Mouse (Mus musculus): ENCODE results near the gene Kap. TPM values are rescaled to one million over a fixed set of nuclear protein-coding genes. Genes with fewer than 3 reads are reported as not detected.
"Not testable (repeated sequence)": the region's sequence is repeated elsewhere in the genome, so short reads cannot be mapped to it uniquely, and the experiment has no call there.

Gene Kap
- polyA plus RNA-seq, 1 experiment from 2014 or later: not detected

- DNase-seq (ENCODE audit: low spot score) (no peak), ATAC-seq (replicated peaks; ENCODE audit: insufficient number of reproducible peaks, low FRiP score, low TSS enrichment, low read depth) (no peak)
- Histone ChIP-seq H3K4me2 (ENCODE audit: low read depth, low read length) (no peak overlapping the region), H3K27me3 (ENCODE audit: control insufficient read depth, insufficient read depth, low read length) (no peaks in the 10 kb centered on the region), H3K4me1 (ENCODE audit: control insufficient read depth, insufficient read depth, low read length) (no peaks in the 10 kb centered on the region), H3K4me3 (ENCODE audit: low read depth, low read length) (no peak overlapping the region), H3K9me3 (replicated peaks; ENCODE audit: control insufficient read depth, low read length) (no peaks in the 10 kb centered on the region), H3K27ac (replicated peaks; ENCODE audit: low read depth, low read length) (no peak overlapping the region), H3K36me3 (replicated peaks; ENCODE audit: control insufficient read depth, insufficient read depth, low read depth, low read length) (no peaks in the 10 kb centered on the region), H3K9ac (replicated peaks; ENCODE audit: low read length) (no peak overlapping the region)
- 67% methylated on average over 2 of the region's 2 CpGs for WGBS
These were observed 4.2 kb downstream of the Kap start for GRCm38 (mm10) chr6:133849359-133849758.

DNA sequence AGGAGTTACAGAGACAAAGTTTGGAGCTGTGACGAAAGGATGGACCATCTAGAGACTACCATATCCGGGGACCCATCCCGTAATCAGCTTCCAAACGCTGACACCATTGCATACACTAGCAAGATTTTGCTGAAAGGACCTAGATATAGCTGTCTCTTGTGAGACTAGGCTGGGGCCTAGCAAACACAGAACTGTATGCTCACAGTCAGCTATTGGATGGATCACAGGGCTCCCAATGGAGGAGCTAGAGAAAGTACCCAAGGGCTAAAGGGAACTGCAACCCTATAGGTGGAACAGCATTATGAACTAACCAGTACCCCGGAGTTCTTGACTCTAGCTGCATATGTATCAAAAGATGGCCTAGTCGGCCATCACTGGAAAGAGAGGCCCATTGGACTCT is 4.7 kb downstream of the Kap start:
- not testable (repeated sequence) for H3K9me3 ChIP-seq (replicated peaks; ENCODE audit: control insufficient read depth, low read length); H3K36me3 ChIP-seq (replicated peaks; ENCODE audit: control insufficient read depth, insufficient read depth, low read depth, low read length); H3K4me3 ChIP-seq (ENCODE audit: low read depth, low read length); DNase-seq (ENCODE audit: low spot score); H3K27me3 ChIP-seq (ENCODE audit: control insufficient read depth, insufficient read depth, low read length); H3K4me2 ChIP-seq (ENCODE audit: low read depth, low read length); H3K27ac ChIP-seq (replicated peaks; ENCODE audit: low read depth, low read length); ATAC-seq (replicated peaks; ENCODE audit: insufficient number of reproducible peaks, low FRiP score, low TSS enrichment, low read depth); H3K9ac ChIP-seq (replicated peaks; ENCODE audit: low read length); H3K4me1 ChIP-seq (ENCODE audit: control insufficient read depth, insufficient read depth, low read length)
- 81% methylated on average over 6 of the region's 6 CpGs for WGBS

DNA sequence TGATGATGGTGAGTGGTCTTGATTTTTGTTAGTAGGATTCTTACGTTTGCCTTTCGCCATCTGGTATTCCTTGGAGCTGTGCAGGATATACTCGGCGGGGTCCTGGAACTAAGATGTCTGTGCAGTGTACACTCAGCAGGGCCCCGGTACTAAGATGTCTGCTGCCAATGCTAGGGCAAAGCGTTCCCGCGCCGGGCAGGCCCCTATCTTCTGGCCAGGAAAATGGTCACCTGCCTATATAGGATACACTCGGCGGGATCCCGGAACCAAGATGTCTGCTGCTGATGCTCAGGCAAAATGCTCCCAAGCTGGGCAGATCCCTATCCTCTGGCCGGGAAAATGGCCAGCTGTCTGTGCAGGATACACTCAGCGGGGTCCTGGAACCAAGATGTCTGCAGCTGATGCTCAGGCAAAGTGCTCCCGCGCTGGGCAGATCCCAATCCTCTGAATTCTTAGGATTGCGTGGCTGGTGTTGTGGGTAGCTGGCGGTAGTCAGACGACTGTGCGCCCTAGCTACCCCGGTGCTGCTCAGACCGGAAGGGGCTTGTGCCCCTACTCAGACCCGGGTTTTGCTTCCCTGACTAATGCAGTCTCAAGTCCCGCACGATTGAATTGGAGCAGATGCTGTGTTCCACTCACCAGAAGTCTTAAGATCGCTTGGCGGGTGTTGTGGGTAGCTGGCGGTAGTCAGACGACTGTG is 15.1 kb downstream of the Kap start:
- not testable (repeated sequence) for H3K27ac ChIP-seq (replicated peaks; ENCODE audit: low read depth, low read length); H3K4me1 ChIP-seq (ENCODE audit: control insufficient read depth, insufficient read depth, low read length); H3K9ac ChIP-seq (replicated peaks; ENCODE audit: low read length); ATAC-seq (replicated peaks; ENCODE audit: insufficient number of reproducible peaks, low FRiP score, low TSS enrichment, low read depth); H3K27me3 ChIP-seq (ENCODE audit: control insufficient read depth, insufficient read depth, low read length); H3K36me3 ChIP-seq (replicated peaks; ENCODE audit: control insufficient read depth, insufficient read depth, low read depth, low read length); H3K4me3 ChIP-seq (ENCODE audit: low read depth, low read length); DNase-seq (ENCODE audit: low spot score); H3K9me3 ChIP-seq (replicated peaks; ENCODE audit: control insufficient read depth, low read length); H3K4me2 ChIP-seq (ENCODE audit: low read depth, low read length)
- 86% methylated on average over 29 of the region's 29 CpGs for WGBS

GRCm38 (mm10) chr6:133812342-133812741 is 41.2 kb downstream of the Kap start:
- Histone ChIP-seq H3K27me3 (ENCODE audit: control insufficient read depth, insufficient read depth, low read length) (no peaks in the 10 kb centered on the region), H3K36me3 (replicated peaks; ENCODE audit: control insufficient read depth, insufficient read depth, low read depth, low read length) (no peaks in the 10 kb centered on the region), H3K9me3 (replicated peaks; ENCODE audit: control insufficient read depth, low read length) (no peaks in the 10 kb centered on the region), H3K4me1 (ENCODE audit: control insufficient read depth, insufficient read depth, low read length) (no peaks in the 10 kb centered on the region), H3K4me2 (ENCODE audit: low read depth, low read length) (no peak overlapping the region), H3K27ac (replicated peaks; ENCODE audit: low read depth, low read length) (no peak overlapping the region), H3K4me3 (ENCODE audit: low read depth, low read length) (no peak overlapping the region), H3K9ac (replicated peaks; ENCODE audit: low read length) (no peak overlapping the region)
- ATAC-seq (replicated peaks; ENCODE audit: insufficient number of reproducible peaks, low FRiP score, low TSS enrichment, low read depth): no peak
- DNase-seq (ENCODE audit: low spot score): no peak
- 50% methylated on average over 1 of the region's 1 CpGs for WGBS

Other genes starting within 250 kb of the Kap start
- 15.7 and 15.9 TPM in 2 replicates for gene Etv6, start 181.9 kb upstream of the Kap start, polyA plus RNA-seq (2014; fragmentation: Nextera tagmentation; extraction: Ambion mirVana)

Measured in embryonic facial prominence, embryonic 11.5 days (tissue).